Mouse (Mus musculus): ENCODE data around the gene Rasgrp2.

The Rasgrp2 gene

GRCm38 (mm10) chr19:6382323-6382924, 16.7 kb upstream of the Rasgrp2 start:
- no peak for DNase-seq (ENCODE audit: low spot score in 2 of 2)

DNA sequence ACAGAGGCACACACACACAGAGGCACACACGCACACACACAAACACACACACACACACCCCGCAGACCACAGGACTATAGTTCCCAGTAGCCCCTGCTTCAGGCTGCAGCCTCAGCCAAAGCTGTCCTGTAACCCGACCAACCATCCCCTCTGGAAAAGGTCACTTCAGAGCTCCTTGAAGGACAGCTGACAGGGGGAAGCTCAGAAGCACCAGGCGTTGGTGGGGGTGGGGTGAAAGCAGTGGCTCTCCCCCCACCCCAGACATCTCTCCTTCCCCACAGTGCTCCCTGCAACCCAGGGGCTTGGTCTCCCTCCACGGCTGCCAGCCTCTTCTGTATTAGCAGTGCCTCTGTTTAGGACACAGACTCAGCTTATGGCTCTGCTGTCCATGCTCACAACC, 15.7 kb upstream of the Rasgrp2 start:
- DNase-seq (ENCODE audit: low spot score in 2 of 2): no peak

GRCm38 (mm10) chr19:6384128-6384527, 15.0 kb upstream of the Rasgrp2 start, which contains the start of gene Pygm:
Pygm (plus strand) TSS chr19:6384399.
- peak; percentile 58 to 67 for DNase-seq (ENCODE audit: low spot score in 2 of 2)

DNA sequence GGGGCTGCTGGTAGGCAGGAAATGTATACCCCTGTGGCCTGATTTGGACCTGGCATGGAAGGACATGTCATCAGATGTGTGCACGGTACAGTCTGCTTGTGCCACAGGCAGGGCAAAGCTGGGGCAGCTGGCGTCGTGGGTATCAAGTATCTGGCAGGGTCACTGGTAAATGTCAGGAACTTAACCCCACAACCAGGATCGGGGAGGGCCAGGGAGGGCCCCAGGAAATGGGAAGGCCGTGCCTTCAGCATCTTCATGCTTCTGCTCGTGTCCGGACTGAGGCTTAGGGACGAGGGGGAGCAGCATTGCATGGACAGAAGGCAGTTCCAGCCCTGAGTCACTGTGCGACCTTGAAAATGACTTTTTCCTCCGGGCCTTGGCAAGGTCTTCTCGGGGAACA, 14.2 kb upstream of the Rasgrp2 start:
- DNase-seq (ENCODE audit: low spot score in 2 of 2): no peak

GRCm38 (mm10) chr19:6385419-6385818, 13.7 kb upstream of the Rasgrp2 start:
- DNase-seq (ENCODE audit: low spot score in 2 of 2): no peak

- no peak for DNase-seq (ENCODE audit: low spot score in 2 of 2)
Measured at GRCm38 (mm10) chr19:6385821-6386220, 13.3 kb upstream of the Rasgrp2 start.

DNA sequence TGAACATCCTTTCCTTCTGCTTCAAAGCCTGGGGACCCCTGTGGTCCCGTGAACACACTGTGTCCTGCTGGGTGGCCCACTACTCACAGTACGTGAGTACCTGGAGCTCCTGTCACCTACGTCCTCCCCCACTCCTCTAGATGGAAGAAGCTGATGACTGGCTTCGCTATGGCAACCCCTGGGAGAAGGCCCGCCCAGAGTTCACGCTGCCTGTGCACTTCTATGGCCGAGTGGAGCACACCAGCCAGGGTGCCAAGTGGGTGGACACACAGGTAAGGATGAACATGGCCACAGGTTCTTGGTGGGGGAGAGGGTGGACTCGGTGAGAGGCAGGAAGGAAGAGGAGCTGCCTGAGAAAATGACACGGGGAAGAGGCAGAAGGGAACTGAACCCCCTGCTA, 12.9 kb upstream of the Rasgrp2 start:
- DNase-seq (ENCODE audit: low spot score in 2 of 2): no peak

DNA sequence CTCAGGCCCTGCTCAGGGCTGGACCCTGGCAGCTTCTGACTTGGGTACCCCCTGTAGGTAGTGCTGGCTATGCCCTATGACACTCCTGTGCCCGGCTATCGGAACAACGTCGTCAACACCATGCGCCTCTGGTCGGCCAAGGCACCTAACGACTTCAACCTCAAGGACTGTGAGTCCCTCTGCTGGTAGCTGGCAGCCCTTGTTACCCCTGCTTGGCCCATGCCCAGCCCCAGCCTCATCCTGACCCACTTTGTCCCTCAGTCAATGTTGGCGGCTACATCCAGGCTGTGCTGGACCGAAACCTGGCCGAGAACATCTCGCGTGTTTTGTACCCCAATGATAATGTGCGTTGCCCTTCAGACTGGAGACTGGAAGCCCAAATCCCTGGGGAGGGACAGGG, 11.1 kb upstream of the Rasgrp2 start:
- DNase-seq (ENCODE audit: low spot score in 2 of 2): no peak

DNA sequence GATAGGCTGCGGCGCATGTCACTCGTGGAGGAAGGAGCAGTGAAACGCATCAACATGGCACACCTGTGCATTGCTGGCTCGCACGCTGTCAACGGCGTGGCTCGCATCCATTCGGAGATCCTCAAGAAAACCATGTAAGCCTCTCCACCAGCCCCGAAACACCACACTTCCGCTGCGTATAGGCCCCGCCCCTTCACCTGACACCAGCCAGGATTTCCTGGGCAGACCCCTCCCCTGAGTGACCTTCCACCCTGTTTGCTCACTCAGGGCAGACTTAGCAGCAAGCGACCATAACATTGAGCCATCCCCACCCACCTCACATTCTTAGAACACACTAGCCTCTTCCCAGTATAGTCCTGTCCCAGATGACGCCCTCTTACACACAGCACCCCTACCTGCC, 9.3 kb upstream of the Rasgrp2 start:
- DNase-seq (ENCODE audit: low spot score in 2 of 2): no peak

DNA sequence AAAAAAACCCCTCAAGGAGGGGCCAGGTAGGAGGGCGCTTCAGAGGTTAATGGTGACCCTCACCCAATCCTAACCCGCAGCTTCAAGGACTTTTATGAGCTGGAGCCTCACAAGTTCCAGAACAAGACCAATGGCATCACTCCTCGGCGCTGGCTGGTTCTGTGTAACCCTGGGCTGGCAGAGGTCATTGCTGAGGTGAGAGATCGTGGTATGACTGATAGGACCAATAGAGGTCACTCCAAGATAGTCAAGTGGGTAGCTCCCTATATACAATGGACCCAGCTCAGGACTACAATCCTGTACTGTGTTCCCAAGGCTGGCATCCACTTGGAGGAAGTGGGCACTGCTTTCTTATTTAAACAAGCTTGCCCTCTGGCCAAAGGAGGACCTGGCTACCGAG, 8.9 kb upstream of the Rasgrp2 start:
- DNase-seq (ENCODE audit: low spot score in 2 of 2): no peak

GRCm38 (mm10) chr19:6392743-6393393, 6.3 kb upstream of the Rasgrp2 start:
- DNase-seq (ENCODE audit: low spot score in 2 of 2): no peak

- no peak for DNase-seq (ENCODE audit: low spot score in 2 of 2)
Measured at GRCm38 (mm10) chr19:6393637-6394036, 5.5 kb upstream of the Rasgrp2 start.

GRCm38 (mm10) chr19:6396237-6396636, 2.9 kb upstream of the Rasgrp2 start:
- no peak for DNase-seq (ENCODE audit: low spot score in 2 of 2)

DNA sequence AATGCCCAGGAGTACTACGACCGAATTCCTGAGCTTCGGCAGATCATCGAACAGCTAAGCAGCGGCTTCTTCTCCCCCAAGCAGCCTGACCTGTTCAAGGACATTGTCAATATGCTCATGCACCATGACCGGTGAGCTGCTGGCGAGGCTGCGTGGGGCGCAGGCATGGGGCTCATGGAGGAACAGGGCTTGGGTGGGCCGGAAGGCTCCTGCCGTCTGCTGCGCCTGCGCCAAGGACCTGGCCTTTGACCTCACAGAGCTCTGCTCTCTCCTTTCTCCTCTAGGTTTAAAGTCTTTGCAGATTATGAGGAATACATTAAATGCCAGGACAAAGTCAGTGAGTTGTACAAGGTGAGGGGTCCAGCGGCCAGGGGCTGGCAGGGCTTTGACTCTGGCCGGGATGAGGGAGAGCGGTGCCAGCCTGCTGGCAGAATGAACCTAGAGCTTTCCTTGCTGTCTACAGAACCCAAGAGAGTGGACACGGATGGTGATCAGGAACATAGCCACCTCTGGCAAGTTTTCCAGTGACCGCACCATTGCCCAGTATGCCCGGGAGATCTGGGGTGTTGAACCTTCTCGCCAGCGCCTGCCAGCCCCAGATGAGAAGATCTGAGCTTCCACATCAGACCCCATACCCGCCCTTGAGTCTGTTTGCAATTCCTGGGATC, 1.4 kb upstream of the Rasgrp2 start:
- DNase-seq (ENCODE audit: low spot score in 2 of 2): no peak

- no peak for DNase-seq (ENCODE audit: low spot score in 2 of 2)
Measured at GRCm38 (mm10) chr19:6398447-6399284, 474 bp upstream of the Rasgrp2 start.

DNA sequence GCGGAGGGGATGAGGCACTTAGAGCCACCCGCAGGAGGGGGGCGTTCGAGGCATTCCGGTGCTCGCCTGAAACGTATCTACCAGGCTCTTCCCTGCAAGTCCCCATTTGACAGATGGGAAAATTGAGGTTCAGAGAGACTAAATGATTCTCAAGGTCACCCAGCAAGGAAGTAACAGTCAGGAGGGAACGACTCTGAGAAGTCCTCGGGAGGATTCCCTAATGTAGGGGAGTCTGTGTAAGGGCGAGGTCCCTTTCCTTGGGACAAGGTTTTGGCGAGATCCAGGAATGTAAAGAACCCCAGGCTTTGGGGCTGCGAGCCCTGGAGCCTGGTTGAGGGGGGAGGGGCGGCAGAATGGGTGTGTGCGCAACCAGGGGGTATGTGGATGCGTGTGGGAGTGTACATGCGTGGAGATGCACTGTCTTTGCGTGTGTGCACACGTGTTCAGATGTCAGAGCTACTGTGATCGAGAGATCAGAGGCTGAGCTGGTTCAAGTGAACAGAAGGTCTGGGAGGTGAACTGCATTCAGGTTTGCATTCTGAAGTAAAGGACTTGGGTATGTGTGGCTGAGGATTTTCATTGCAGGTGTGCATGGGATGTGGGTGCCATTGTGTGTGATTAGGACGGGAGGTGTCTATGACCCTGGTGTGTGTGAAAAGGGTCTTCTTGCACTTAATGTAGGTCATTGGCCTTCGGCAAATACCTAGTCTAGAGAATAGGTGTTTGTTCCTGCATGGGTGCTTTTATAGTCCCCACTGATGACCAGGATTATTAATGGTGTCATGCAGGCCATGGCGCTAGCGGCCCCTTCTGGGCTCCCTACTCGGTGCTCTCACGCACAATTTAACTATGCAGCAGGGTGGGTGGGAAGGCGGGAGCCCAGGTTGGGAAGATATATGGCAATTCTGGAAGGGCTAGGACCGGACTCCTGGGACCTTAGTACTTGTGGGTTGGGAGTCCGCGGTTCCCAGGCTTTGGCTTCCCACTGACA, 1.3 kb downstream of the Rasgrp2 start:
- no peak for DNase-seq (ENCODE audit: low spot score in 2 of 2)

- DNase-seq (ENCODE audit: low spot score in 2 of 2): peak in 1 of 2 experiments; percentile 61
Measured at GRCm38 (mm10) chr19:6401131-6401815, 2.1 kb downstream of the Rasgrp2 start.

DNA sequence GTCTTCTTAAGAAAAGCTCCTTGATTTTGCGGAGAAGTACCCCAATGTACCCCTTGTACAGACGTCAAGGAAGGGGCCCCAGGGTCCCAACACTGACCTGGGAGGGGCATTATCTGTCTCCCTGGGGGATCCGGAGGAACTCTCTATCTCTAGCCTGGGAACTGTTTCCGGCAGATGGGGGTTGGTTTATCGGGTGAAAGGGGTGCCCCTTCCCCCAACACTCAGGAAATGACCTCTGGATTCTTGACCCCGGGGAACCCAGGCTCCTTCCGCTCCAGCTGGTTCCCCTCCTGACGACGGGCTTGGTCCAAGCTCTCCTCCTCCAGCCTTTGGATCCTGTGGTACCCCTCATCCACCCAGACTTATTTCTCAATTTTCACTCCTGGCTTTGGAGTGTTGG, 2.8 kb downstream of the Rasgrp2 start:
- DNase-seq (ENCODE audit: low spot score in 2 of 2): no peak

GRCm38 (mm10) chr19:6403869-6404268, 4.7 kb downstream of the Rasgrp2 start:
- no peak for DNase-seq (ENCODE audit: low spot score in 2 of 2)

DNA sequence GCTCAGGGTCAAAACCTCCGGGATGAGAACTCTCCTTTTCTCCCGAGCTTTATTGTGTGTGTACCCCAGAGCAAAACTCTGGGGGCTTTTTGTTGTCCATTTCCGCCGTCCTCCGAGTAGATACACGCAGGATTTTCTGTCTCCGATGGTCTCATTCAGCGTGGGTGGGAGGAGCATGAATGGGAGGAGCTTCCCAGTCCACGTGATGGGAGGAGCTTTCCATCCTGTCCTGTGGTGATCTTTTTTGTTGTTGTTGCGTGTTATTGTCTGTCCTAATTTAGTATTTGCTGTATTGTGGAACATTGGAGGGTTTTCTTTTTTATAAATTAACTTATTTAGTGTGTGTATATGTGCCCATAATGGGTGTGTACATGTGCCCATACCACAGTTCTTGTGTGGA, 6.3 kb downstream of the Rasgrp2 start:
- DNase-seq (ENCODE audit: low spot score in 2 of 2): no peak

Data from right cerebral cortex, adult 2 months (tissue).